Mouse (Mus musculus): ENCODE data around the gene Psma3.

- TF ChIP-seq FLI1 (IDR thresholded peaks at IDR 0.05; ENCODE audit: low read length) (no peak), GATA1 (IDR thresholded peaks at IDR 0.05; ENCODE audit: borderline replicate concordance, low read length) (no peak)
Observed at GRCm38 (mm10) chr12:71006141-71006540, 31.7 kb downstream of the Psma3 start.
